Mouse (Mus musculus) liver, embryonic 18 days (tissue): ENCODE measurements around the gene Twnk. TPM values are rescaled to one million over a fixed set of nuclear protein-coding genes. Genes with fewer than 3 reads are reported as not detected.

Source experiments
- polyA plus RNA-seq: library from polyadenylated mRNA; depleted of rRNA; stranded (reverse); fragments of >200 nt; gene quantifications from 2 replicates; pipeline ENCODE4 v1.2.3, GENCODE M21; 2012; rRNA removed

The Twnk gene
- polyA plus RNA-seq, result 12.0 and 13.9 TPM in 2 replicates

GRCm38 (mm10) chr19:45005444-45005843 lies at the start of gene Twnk:
TSS of gene Twnk (plus strand) at chr19:45005663.

GRCm38 (mm10) chr19:44988831-44989566 lies 16.5 kb upstream of the Twnk start, which contains the start of gene Sema4g:
TSS of gene Sema4g (plus strand) at chr19:44989101.

GRCm38 (mm10) chr19:45005957-45006712 lies 672 bp downstream of the Twnk start, which contains the start of gene Mrpl43:
TSS of gene Mrpl43 (minus strand) at chr19:45006442.

GRCm38 (mm10) chr19:45014335-45014971 lies 9.0 kb downstream of the Twnk start, which contains the start of gene Lzts2:
TSS of gene Lzts2 (plus strand) at chr19:45014414.

GRCm38 (mm10) chr19:45045651-45046050 lies 40.2 kb downstream of the Twnk start, which contains the start of gene Pdzd7:
TSS of gene Pdzd7 (minus strand) at chr19:45045717.

GRCm38 (mm10) chr19:45047417-45047934 lies 42.0 kb downstream of the Twnk start, which contains the start of gene Sfxn3:
TSS of gene Sfxn3 (plus strand) at chr19:45047503.

Other genes starting within 250 kb of the Twnk start
- gene Pax2, start 249.6 kb upstream of the Twnk start, polyA plus RNA-seq, result not detected in 2 replicates
- gene Slf2, start 74.5 kb upstream of the Twnk start, polyA plus RNA-seq, result 6.4 and 8.3 TPM in 2 replicates
- gene Sema4g, start 16.6 kb upstream of the Twnk start, polyA plus RNA-seq, result 108 and 124 TPM in 2 replicates
- gene Mrpl43, start 779 bp downstream of the Twnk start, polyA plus RNA-seq, result 32.8 and 35.0 TPM in 2 replicates
- gene Lzts2, start 8.8 kb downstream of the Twnk start, polyA plus RNA-seq, result 7.3 and 7.9 TPM in 2 replicates
- 0.03 and 0.04 TPM in 2 replicates for gene Pdzd7, start 40.1 kb downstream of the Twnk start, polyA plus RNA-seq
- 2.6 and 3.1 TPM in 2 replicates for gene Sfxn3, start 41.8 kb downstream of the Twnk start, polyA plus RNA-seq
- 0.28 and 0.34 TPM in 2 replicates for gene Kazald1, start 69.6 kb downstream of the Twnk start, polyA plus RNA-seq
- gene Tlx1, start 145.0 kb downstream of the Twnk start, polyA plus RNA-seq, result 0.06 TPM in 1 of 2 replicates, not detected in the other
- gene Lbx1, start 230.1 kb downstream of the Twnk start, polyA plus RNA-seq, result not detected in 2 replicates